Mouse (Mus musculus) frontal cortex, postnatal 36 days (tissue): ENCODE measurements around the gene Cdc27.
"Not testable (repeated sequence)": the region's sequence is repeated elsewhere in the genome, so short reads cannot be mapped to it uniquely, and the experiment has no call there.

Experiments
- DNase-seq, 2 experiments: peaks; one replicate each; pipeline ENCODE4 v3.0.0; 2022; ENCODE audit warnings: low spot score in 2 of 2

The Cdc27 gene

DNA sequence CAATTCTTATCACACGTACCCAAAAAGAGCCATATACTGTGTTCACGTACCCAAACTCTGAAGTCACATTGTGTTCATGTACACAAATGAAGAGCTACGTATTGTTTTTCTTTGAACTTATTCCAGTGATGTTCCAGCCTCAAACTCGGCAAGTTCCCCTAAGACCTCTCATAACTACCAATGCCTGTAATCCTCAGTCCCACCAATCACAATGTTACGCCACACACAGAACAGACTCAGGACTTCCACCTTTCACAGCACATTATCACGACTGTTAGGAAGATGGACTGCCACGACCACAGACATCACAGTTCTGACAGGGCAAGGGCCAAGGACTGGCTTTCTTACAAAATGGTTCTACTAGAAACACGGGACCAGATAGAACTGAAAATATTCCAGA, 20.1 kb upstream of the Cdc27 start:
- not testable (repeated sequence) for DNase-seq

DNA sequence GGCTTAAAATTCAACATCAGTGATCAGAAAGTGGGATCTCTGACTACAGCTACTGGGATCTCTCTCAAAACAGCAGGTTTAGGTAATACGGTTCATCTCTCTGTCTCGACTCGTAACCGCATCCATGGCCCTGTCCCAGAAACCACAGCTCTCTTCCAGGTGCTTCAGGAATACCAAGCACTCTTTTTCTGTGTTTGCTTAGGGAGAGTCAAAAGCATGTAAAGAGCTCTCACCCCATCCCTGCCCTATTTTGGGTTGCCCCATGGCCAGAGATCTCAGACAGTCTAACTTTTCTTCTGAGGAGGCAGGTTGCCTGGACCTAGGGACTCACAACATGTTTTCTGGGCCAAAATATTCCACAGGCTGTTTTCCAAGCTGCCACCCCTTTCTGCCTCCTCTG, 17.9 kb upstream of the Cdc27 start:
- DNase-seq, result no peak

DNA sequence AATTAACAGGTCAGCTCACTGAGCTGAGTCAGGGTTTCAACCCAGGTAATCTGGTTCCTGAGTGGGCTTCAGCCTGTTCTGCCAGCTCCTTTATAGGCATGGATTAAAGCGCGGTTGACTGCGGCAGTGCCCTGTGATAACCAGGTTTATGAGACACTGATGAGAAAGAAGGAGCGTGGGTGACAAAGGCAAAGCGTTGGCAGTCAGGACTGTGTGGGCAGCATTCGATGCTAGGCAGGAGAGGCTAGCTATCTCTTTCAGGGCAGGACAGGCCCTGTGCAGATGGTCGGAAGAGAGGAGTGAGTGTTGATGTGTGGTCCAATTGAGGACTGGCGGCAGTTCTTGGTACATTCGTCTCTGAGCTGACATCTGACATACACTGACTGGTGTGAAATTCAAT, 17.3 kb upstream of the Cdc27 start:
- DNase-seq, result no peak

DNA sequence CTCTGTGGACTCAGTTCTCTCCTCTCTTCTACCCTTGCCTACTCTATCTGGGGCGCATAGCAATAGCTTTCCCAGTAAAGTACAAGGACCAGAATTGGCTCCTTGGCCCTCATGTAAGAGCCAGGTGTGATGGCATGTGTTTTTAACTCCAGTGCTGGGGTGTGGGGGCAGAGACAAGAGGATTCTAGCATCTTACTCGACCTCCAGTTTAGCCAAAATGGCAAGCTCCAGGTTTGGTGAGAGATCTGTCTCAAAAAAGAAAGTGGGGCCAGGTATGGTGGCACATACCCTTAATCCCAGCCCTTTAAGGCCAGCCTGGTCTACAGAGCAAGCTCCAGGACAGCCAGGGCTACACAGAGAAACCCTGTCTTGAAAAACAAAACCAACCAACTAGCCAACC, 16.4 kb upstream of the Cdc27 start:
- DNase-seq, result no peak

DNA sequence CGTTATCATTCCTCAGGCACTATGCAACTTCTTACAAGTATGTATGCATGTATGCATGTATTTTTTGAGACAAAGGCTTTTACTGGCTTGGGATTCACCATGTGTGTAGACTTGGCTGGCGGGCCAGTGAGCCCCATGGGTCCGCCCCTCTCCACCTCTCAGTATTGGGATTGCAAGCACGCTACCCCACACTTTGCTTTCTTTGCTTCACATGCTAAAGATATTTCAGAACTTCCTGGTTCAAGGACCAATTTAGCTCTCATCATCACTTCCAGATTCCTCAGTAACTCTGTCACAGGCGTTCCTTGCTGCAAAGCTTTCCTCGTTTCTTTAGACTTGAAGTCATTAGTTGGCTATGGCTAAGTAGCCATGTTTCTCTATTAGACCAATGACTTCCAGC, 15.7 kb upstream of the Cdc27 start:
- DNase-seq, result peak in 1 of 2 experiments; percentile 40

DNA sequence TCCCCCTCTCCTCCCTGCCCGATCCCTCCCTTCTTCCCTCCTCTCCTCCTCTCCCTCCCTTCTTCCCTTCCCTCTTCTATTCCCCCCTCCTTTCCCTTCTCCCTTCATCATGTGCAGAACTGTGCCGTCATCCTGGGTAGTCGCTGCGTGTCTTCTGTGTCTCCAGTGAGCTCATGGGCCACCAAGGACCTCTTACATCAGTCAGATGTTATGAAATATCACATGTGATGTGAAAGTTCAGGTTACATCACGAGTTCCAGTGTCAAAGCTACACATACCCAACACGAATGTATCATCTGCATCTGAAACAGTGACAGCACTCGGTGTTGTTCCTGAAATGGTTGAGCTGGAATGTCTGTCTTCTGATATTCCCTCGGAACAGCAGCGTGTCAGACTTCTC, 14.8 kb upstream of the Cdc27 start:
- DNase-seq, result no peak

DNA sequence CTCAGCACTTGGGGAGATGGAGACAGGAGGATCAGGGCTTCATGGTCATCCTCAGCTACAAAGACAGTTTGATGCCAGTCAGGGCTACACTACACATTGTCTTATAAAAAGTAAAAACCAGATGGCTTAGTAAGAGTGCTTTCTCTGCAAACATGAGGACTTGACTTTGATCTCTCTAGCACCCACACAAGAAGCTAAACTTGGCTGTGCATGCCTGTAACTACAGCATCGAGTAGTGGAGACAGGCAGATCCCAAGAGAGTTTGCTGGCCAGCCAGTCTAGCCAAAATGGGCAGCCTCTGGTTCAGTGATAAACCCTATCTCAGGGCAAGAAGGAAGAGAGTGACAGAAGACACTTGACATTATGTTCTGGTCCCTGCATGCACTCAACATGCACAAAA, 13.1 kb upstream of the Cdc27 start:
- peak in 1 of 2 experiments; percentile 66 for DNase-seq

DNA sequence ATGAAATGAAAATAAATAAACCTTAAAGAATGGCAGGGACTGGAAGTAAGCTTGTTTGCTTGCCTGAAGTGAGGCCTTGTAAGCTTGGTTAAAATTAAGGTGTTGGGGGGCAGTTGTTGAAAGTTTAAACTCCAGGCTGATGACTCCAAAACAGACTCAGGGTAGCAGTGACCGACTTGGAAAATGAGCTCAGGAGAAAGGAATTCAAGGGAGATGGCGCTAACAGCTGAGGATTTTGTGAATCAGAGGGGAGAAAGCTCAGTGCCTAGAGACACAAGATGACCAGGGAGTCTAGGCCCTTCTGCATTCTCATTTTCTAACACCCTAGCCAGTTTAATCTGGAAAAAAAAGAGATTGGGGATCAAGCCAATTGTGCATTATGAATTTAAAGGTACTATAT, 10.6 kb upstream of the Cdc27 start:
- no peak for DNase-seq

DNA sequence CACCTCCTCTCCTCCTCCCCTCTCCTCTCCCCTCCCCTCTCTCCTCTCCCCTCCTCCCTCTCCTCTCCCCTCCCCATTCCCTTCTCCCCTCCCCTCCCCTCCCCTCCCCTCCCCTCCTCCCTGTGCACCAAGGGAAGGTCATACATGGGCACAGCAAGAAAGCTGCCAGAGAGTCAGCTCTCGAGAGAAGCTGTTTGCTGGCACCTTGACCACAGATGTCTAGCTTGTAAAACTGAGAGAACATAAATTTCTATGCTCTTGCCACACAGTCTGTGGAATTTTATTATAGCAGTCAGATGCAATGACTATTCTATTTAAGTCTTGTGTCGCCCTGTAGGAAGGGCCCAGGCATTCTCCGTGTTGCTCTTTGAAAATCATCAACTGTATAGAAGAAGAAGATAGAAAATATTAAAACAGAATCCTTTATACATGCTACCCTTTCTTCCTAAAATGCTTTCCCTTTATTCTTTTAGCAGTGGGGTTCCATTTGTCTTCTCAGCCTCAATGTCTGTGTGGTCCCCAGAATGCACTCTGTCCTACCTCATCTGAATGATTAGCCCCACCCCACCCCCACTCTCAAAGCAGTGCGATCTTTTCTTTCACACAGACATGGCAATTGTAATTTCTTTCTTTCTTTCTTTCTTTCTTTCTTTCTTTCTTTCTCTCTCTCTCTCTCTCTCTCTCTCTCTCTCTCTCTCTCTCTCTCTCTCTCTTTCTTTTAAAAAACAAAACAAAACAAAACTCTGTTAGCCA, 8.4 kb upstream of the Cdc27 start:
- peak in 1 of 2 experiments; percentile 52 for DNase-seq

DNA sequence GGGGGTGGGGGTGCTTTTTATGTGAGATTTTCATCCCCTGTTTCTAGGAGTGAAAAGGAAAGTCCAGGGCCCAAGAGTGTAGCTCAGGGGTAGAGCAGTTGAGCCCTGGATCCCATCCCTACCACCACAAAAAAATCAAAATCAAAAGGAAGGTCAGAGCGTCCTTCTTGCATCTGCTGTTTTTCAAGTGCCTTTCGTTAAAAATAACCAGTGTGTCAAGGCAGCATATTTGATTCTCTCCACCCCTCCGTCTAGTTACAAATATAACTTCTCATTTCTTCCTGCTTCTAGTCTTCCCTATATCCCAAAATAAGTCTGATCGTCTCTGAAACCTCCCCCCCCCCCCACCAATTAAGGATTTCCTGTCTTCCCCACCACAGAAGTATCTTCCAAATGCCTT, 7.6 kb upstream of the Cdc27 start:
- DNase-seq, result no peak

DNA sequence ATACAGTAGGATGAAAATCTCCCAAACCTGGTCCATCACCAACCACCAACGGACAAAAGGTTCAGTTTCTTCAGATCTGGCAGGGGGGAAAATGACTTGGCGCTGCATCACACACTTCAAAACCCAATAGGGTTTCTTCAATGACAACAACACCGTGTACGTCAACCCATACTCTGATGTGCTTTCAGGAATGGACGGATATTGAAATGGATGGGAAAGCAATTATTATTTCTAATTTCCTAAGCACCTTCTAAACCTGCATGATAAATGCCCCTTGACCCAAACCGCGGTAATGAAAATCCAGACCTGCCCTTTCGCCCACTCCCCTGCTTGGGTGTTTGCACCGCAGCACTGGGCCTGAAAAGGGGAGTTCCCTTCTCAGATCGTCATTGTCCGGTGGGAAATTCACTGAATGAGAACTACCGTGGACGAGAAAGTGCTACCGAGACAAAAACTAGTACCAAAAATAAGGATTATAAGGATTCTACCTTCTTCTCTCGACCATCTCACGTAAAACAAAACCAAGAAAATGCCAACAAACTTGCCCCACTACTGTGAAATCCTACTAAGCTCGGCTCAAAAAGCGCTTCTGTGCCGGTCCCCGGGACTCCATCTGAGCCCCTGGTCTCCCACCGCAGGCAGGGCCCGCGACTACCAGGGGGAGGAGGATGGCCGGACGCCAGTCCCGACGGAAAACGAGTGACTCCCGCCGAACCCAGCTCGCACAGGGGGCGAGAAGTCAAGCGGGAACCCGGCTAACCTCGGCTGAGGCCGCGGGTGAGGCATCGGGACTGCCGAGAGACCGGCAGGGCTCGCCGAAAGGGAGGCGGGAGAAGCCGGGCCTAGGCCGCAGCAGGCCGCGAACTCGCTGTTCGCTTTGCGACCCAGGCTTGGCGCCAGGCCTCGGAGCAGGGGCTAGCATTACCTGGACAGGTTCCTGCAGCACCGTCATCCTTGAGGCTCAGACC, 698 bp downstream of the Cdc27 start:
- no peak for DNase-seq

DNA sequence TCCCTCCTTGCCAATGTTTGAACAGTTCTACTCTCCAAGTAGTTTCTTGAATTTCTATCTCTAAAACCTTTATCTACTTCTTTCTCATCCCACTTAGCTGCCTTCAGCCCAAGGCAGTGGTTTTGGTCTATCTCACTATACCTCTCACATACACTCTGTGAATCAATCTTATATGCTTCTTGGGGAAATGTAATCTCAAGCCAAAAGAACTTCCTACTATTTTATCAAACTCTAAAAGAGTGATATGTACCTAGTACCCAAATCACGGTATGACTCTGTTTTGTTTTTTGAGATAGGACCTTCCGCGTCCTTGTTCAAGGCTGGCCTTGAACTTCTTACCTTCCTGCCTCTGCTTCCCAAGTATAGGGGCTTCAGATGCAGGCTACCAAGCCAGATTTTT, 2.9 kb downstream of the Cdc27 start:
- DNase-seq, result no peak

DNA sequence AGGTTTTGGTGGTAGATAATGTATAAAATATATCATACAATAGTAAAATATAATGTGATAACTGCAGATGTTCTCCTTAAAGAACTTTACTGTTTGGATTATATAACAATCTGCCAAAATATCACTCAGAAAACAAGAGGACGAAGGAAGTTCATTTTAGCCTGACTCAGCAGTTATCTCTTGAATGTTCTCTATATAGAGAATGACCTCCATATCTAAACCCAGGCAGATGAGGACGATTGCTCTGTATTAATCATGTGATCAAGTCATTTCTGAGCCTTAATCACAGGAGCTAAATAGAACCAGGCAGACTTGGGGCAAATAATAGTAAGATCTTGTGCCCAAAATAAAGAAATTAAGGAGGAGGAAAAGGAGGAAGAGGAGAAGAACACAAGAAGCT, 5.9 kb downstream of the Cdc27 start:
- no peak for DNase-seq

DNA sequence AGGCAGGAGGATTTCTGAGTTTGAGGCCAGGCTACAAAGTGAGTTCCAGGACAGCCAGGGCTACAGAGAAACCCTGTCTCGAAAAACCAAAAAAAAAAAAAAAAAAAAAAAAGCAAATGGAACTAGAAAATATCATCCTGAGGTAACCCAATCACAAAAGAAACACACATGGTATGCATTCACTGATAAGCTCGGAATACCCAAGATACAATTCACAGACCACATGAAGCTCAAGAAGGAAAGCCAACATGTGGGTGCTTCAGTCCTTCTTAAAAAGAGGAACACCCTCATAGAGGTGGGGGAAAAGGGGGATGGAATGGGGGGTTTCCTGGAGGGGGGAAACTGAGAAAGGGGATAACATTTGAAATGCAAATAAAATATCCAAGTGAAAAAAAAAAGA, 7.1 kb downstream of the Cdc27 start:
- not testable (repeated sequence) for DNase-seq

DNA sequence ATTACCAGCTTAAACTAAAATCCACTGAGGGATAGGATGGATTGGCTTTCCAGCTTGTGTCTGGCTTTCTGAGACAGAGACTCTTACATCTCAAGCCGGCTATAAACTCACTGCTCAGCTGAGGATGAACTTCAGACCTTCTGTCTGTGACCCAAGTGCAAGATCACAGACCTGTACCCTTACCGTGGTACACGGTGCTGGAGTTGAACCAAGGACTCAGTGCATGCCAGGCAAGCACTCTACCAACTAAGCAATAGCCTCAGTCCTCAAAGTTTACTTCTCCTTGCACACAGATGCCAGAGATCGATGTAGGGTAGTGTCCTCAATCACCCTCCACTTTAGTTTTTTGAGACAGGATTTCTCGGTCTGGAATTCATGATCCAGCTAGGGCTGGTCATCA, 10.6 kb downstream of the Cdc27 start:
- DNase-seq, result no peak

DNA sequence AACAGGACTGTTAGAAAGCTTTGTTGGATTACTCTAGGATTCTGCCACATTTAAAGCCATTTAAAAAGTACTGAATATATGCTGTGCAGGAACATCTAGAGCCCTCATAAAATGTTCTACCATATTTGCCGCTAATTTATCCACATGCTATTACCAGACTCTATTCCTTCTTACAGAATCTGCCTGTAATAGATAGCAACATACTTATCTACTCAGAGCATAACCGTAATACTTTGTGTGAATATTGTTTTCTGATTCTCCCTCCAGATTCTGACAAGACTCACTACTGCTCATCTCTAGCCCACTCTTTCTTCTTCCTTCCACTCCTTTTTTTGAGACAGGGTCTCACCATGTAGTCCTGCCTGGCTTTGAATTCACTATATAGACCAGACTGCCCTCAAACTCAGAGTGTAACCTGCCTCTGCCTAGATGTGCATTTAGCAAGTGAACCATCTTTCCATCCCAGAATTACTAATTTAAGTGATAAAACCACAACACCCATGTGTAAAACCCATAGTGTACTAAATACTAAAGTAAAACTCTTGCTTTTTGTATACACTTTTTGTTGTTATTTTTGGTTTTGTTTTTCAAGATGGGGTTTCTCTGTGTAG, 12.4 kb downstream of the Cdc27 start:
- DNase-seq, result no peak

DNA sequence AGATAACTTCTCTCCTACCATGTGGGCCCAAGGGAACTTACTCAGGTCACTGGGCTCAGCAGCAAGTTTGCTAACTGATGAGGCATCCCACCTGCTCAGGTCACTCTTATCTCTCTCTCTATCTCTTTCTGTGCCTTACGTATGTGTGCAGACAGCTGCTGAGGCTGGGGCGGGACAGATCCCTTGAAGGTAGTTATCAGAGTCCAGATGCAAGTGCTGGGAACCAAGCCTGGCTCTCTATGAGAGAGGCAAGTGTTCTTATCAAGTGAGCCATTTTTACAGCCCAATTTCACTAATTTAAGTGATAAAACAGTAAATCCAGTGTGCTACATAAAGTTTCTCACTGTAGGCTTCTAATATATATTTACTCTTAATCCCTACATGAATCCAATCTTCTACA, 13.6 kb downstream of the Cdc27 start:
- no peak for DNase-seq

DNA sequence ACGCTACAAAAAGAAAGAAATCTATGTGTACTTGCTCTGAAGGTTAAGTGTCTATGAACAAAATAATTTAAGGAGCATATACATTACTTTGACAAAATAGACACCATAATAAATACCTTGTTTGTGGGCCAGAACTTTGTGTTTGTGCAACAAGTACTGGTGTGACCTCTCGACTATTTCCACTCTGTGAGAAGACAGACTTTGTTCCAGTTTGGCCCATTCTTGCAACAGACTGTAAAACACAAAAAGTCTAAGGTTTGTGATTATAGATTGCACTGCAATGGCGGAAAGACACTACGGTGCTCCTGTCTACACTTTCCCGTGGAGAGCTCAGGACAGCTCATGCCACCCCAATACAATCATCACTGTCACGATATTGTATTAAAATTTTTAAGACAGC, 24.5 kb downstream of the Cdc27 start:
- no peak for DNase-seq

DNA sequence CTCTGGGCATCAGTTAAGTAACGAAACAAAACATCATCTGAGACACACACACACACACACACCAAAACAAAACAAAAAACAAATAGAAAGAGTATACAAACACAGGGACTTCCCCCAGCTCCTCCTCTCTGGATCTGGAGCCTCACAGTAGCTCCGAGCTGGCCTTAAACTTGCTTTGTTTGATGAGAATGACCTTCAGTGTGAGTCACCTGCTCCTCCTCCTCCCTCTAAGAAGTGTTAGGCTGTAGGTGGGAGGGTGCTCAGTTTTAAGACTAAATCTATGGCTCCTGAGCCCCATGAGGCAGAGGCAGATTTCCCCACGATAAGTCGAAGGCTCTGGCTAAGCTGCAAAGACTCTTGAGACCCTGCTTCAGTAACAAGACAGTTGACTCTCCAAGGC, 38.0 kb downstream of the Cdc27 start:
- DNase-seq, result no peak

DNA sequence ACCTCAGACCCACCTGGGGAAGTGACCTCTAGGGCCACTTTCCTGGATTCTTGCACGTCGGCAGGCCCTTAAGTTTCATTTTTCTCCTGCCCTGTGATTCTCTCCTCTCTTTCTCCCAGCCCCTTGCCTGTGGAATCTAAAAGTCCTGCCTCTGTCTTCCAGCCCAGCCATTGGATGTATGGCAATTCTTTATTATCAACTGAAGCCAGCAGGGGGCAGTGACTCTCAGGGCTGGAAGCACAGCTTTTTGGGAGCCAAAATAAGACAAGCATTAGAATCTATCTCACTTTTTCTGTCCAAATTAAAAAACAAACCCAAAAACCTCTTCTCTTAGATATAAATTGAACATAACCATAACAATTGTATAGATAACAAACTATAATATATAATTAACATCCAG, 39.8 kb downstream of the Cdc27 start:
- no peak for DNase-seq

DNA sequence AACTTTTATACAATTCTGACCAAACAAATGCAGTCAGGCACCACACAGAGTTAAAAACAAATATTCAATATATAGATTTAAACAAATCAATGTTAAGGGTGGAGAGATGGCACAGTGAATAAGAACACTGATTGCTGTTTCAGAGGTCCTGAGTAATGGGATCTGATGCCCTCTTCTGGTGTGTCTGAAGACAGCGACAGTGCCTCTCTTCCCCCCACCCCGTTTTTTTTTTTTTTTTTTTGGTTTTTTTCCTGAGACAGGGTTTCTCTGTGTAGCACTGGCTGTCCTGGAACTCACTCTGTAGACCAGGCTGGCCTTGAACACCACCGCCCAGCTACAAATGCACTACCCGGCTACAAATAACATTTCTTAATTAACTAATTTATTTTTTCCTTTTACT, 42.0 kb downstream of the Cdc27 start:
- DNase-seq, result no peak

DNA sequence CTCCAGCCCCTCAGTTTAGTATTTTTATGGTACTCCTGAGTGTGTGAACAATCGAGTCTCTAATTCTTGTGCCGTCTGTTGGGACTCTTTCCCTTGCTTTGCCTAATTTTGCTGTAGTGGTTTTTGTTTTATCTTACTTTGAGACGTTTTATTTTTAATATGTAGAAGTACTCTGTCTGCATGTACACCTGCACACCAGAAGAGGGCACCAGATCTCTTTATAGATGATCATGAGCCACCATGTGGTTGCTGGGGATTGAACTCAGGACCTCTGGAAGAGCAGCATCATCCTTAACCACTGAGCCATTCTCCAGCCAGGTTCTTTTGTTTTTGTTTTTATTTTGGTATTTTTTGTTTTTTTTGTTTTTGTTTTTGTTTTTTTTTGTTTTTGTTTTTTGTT, 62.1 kb downstream of the Cdc27 start:
- no peak for DNase-seq

DNA sequence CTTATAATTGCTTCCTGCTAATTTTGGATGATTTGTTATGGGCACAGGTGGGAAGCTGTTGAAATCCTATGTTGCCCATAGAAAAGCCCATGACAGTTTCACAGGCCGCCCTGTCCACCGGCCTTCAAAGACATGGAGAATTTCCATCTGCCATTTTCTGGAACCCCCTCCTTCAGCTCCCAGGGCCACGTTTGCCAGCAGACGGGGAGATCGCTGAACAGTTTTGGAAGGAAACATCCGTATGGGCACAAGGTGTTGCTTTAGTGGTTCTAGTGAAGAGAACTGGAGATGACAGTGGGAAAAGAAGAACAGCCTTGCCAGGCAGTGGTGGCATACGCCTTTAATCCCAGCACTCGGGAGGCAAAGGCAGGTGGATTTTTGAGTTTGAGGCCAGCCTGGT, 68.4 kb downstream of the Cdc27 start:
- DNase-seq, result no peak
